ENCODE assay signal across 9 mouse cellular contexts in genomic region chrX:56537162-56537561, GRCm38 (mm10). TPM values are rescaled to one million over a fixed set of nuclear protein-coding genes. Genes with fewer than 3 reads are reported as not detected.
A peak's percentile ranks its signal among the peaks of the same experiment; 100 is the strongest.
DNase-seq lines count a peak whose midpoint lies in the region; ATAC-seq and TF ChIP-seq lines count a peak whose summit lies in the region.
"Had no signal": no experiment of that assay in that cellular context is flagged by ENCODE, and none has a peak within 500 bp of the region (broad histone marks: within the 10 kb centered on the region; RNA-seq: fewer than 3 reads in every experiment).

No protein-coding gene starts in this region.

- no peak overlapping the region for H3K9ac ChIP-seq in heart, postnatal 0 days (replicated peaks; ENCODE audit: low read depth, low read length)
- H3K9ac ChIP-seq in heart, embryonic 12.5 days = no peak overlapping the region
- H3K9ac ChIP-seq in embryonic facial prominence, embryonic 14.5 days (ENCODE audit: low read depth, low read length) = no peak overlapping the region
- H3K9ac ChIP-seq in limb, embryonic 11.5 days (ENCODE audit: low read length) = no peak overlapping the region

- H3K4me3 ChIP-seq in heart, postnatal 0 days (ENCODE audit: low read depth, low read length) = no peak overlapping the region
- no peak overlapping the region for H3K4me3 ChIP-seq in heart, embryonic 12.5 days
- H3K4me3 ChIP-seq in thymus, adult 2 months (ENCODE audit: control insufficient read depth, insufficient read depth, low read length) = no peak overlapping the region
- no peak overlapping the region for H3K4me3 ChIP-seq in embryonic facial prominence, embryonic 14.5 days (ENCODE audit: low read depth, low read length)
- no peak overlapping the region for H3K4me3 ChIP-seq in limb, embryonic 11.5 days (ENCODE audit: low read depth, low read length)

- ATAC-seq in heart, postnatal 0 days (ENCODE audit: insufficient read depth, low read depth) = no peak
- no peak for ATAC-seq in heart, embryonic 12.5 days (ENCODE audit: insufficient number of reproducible peaks, low FRiP score)
- no peak for ATAC-seq in embryonic facial prominence, embryonic 14.5 days (ENCODE audit: low read depth)
- no peak for ATAC-seq in limb, embryonic 11.5 days (ENCODE audit: insufficient number of reproducible peaks, low FRiP score, low TSS enrichment, low read depth)

- DNase-seq in heart, postnatal 0 days (ENCODE audit: low spot score) = peak; percentile 19
- peak; percentile 1 for DNase-seq in thymus, adult 2 months
- no peak for DNase-seq in thymus, adult 18-20 months
- peak; percentile 29 for DNase-seq in embryonic facial prominence, embryonic 14.5 days (ENCODE audit: low spot score)
- DNase-seq in limb, embryonic 11.5 days (ENCODE audit: low spot score) = peak; percentile 48
- peak; percentile 50 for DNase-seq in testis, postnatal 10 days (ENCODE audit: low spot score)
- no peak for DNase-seq in gastrocnemius, postnatal 4 days (ENCODE audit: low spot score in 2 of 2)

- no peaks in the 10 kb centered on the region for H3K36me3 ChIP-seq in heart, postnatal 0 days (replicated peaks; ENCODE audit: control insufficient read depth, insufficient read depth, low read length)
- no peaks in the 10 kb centered on the region for H3K36me3 ChIP-seq in heart, embryonic 12.5 days
- no peaks in the 10 kb centered on the region for H3K36me3 ChIP-seq in thymus, adult 2 months (ENCODE audit: control insufficient read depth, insufficient read depth, low read length)
- no peaks in the 10 kb centered on the region for H3K36me3 ChIP-seq in embryonic facial prominence, embryonic 14.5 days (ENCODE audit: control insufficient read depth, insufficient read depth, low read length)
- no peaks in the 10 kb centered on the region for H3K36me3 ChIP-seq in limb, embryonic 11.5 days (ENCODE audit: control insufficient read depth, insufficient read depth, low read length)

- no peaks in the 10 kb centered on the region for H3K27me3 ChIP-seq in heart, postnatal 0 days (ENCODE audit: control insufficient read depth, insufficient read depth, low read length)
- no peaks in the 10 kb centered on the region for H3K27me3 ChIP-seq in heart, embryonic 12.5 days (replicated peaks)
- H3K27me3 ChIP-seq in thymus, adult 2 months (ENCODE audit: control insufficient read depth, insufficient read depth, low read length) = no peaks in the 10 kb centered on the region
- no peaks in the 10 kb centered on the region for H3K27me3 ChIP-seq in embryonic facial prominence, embryonic 14.5 days (replicated peaks; ENCODE audit: control insufficient read depth, insufficient read depth, low read length)
- H3K27me3 ChIP-seq in limb, embryonic 11.5 days (ENCODE audit: control insufficient read depth, insufficient read depth, low read length) = no peaks in the 10 kb centered on the region

- no peaks in the 10 kb centered on the region for H3K9me3 ChIP-seq in heart, postnatal 0 days (replicated peaks; ENCODE audit: control insufficient read depth, low read length)
- H3K9me3 ChIP-seq in heart, embryonic 12.5 days (replicated peaks) = no peaks in the 10 kb centered on the region
- H3K9me3 ChIP-seq in embryonic facial prominence, embryonic 14.5 days (ENCODE audit: control insufficient read depth, low read length) = no peaks in the 10 kb centered on the region
- H3K9me3 ChIP-seq in limb, embryonic 11.5 days (ENCODE audit: control insufficient read depth, low read length) = no peaks in the 10 kb centered on the region

- TF ChIP-seq POLR2A in thymus, adult 2 months (IDR thresholded peaks at IDR 0.05; ENCODE audit: control insufficient read depth, extremely low read depth, insufficient read depth, low read length, poor library complexity) = no peak

- no peak overlapping the region for H3K27ac ChIP-seq in heart, postnatal 0 days (ENCODE audit: low read depth)
- H3K27ac ChIP-seq in heart, embryonic 12.5 days (ENCODE audit: poor library complexity, severe bottlenecking) = no peak overlapping the region
- no peak overlapping the region for H3K27ac ChIP-seq in thymus, adult 2 months (ENCODE audit: control insufficient read depth, insufficient read depth, low read length)
- H3K27ac ChIP-seq in embryonic facial prominence, embryonic 14.5 days (replicated peaks; ENCODE audit: low read depth, low read length) = no peak overlapping the region
- no peak overlapping the region for H3K27ac ChIP-seq in limb, embryonic 11.5 days (replicated peaks; ENCODE audit: low read depth, low read length)

- H3K4me2 ChIP-seq in heart, postnatal 0 days (ENCODE audit: low read depth, low read length) = no peak overlapping the region
- no peak overlapping the region for H3K4me2 ChIP-seq in heart, embryonic 12.5 days
- H3K4me2 ChIP-seq in embryonic facial prominence, embryonic 14.5 days (ENCODE audit: low read depth, low read length) = no peak overlapping the region
- no peak overlapping the region for H3K4me2 ChIP-seq in limb, embryonic 11.5 days (ENCODE audit: low read depth, severe bottlenecking)

- no peaks in the 10 kb centered on the region for H3K4me1 ChIP-seq in heart, postnatal 0 days (ENCODE audit: control insufficient read depth, insufficient read depth)
- no peaks in the 10 kb centered on the region for H3K4me1 ChIP-seq in heart, embryonic 12.5 days (replicated peaks)
- no peaks in the 10 kb centered on the region for H3K4me1 ChIP-seq in thymus, adult 2 months (replicated peaks; ENCODE audit: control insufficient read depth, insufficient read depth, low read length)
- no peaks in the 10 kb centered on the region for H3K4me1 ChIP-seq in embryonic facial prominence, embryonic 14.5 days (ENCODE audit: control insufficient read depth, insufficient read depth, low read length)
- H3K4me1 ChIP-seq in limb, embryonic 11.5 days (ENCODE audit: control insufficient read depth, insufficient read depth, low read length) = no peaks in the 10 kb centered on the region

- 45% methylated on average over 4 of the region's 4 CpGs for WGBS in heart, postnatal 0 days
- WGBS in heart, embryonic 12.5 days = 52% methylated on average over 4 of the region's 4 CpGs
- 65% methylated on average over 4 of the region's 4 CpGs for WGBS in thymus, adult 2 months
- WGBS in embryonic facial prominence, embryonic 14.5 days = 49% methylated on average over 4 of the region's 4 CpGs
- 50% methylated on average over 4 of the region's 4 CpGs for WGBS in limb, embryonic 11.5 days

- TF ChIP-seq CTCF in heart, postnatal 0 days (IDR thresholded peaks at IDR 0.05; ENCODE audit: low read depth) = peak; percentile 49
- no peak for TF ChIP-seq CTCF in thymus, adult 2 months (IDR thresholded peaks at IDR 0.05; ENCODE audit: borderline replicate concordance, control insufficient read depth, extremely low read depth, insufficient read depth, low read length, poor library complexity)

- no peak for TF ChIP-seq EP300 in heart, postnatal 0 days (IDR thresholded peaks at IDR 0.05; ENCODE audit: low read depth)

RNA-seq across cellular contexts. Expression of gene Gm648, which starts 12.2 kb away (rescaled TPM):
- not detected in 2 replicates for total RNA-seq in heart, postnatal 0 days (2014; rRNA removed; ENCODE audit: low replicate concordance)
- polyA plus RNA-seq in heart, postnatal 0 days (2015; fragmentation: Nextera tagmentation; extraction: Ambion mirVana) = not detected in 2 replicates
- not detected in 2 replicates for polyA plus RNA-seq in heart, embryonic 12.5 days (2016; fragmentation: Nextera tagmentation; extraction: Ambion mirVana)
- polyA plus RNA-seq in thymus, adult 2 months (2012; rRNA removed) = 0.09 TPM in 1 of 2 replicates, not detected in the other
- polyA plus RNA-seq in embryonic facial prominence, embryonic 14.5 days (2014; fragmentation: Nextera tagmentation; extraction: Ambion mirVana) = not detected in 2 replicates
- not detected in 2 replicates for polyA plus RNA-seq in limb, embryonic 11.5 days (2014; fragmentation: Nextera tagmentation; extraction: Ambion mirVana)
- total RNA-seq in gastrocnemius, postnatal 4 days (2021) = not detected
- total RNA-seq: layer of hippocampus, adult 8-10 months had no signal

RNA-seq across cellular contexts. Expression of gene Gm10477, which starts 12.6 kb away (rescaled TPM):
- not detected in 2 replicates for total RNA-seq in heart, postnatal 0 days (2014; rRNA removed; ENCODE audit: low replicate concordance)
- polyA plus RNA-seq in heart, postnatal 0 days (2015; fragmentation: Nextera tagmentation; extraction: Ambion mirVana) = not detected in 2 replicates
- polyA plus RNA-seq in heart, embryonic 12.5 days (2016; fragmentation: Nextera tagmentation; extraction: Ambion mirVana) = not detected in 2 replicates
- not detected in 2 replicates for polyA plus RNA-seq in thymus, adult 2 months (2012; rRNA removed)
- polyA plus RNA-seq in embryonic facial prominence, embryonic 14.5 days (2014; fragmentation: Nextera tagmentation; extraction: Ambion mirVana) = not detected in 2 replicates
- polyA plus RNA-seq in limb, embryonic 11.5 days (2014; fragmentation: Nextera tagmentation; extraction: Ambion mirVana) = not detected in 2 replicates
- not detected for total RNA-seq in gastrocnemius, postnatal 4 days (2021)
- total RNA-seq: layer of hippocampus, adult 8-10 months had no signal

Comparison
In these comparisons a context has a peak if more than half of its experiments do, and no peak if none do; other contexts are left out.
1. DNase-seq: peak in heart, postnatal 0 days (single experiment), thymus, adult 2 months (single experiment), embryonic facial prominence, embryonic 14.5 days (single experiment), limb, embryonic 11.5 days (single experiment) and testis, postnatal 10 days (single experiment); none in thymus, adult 18-20 months (0 of 2) and gastrocnemius, postnatal 4 days (0 of 2).